Mouse (Mus musculus): Measurements from ENCODE around the gene Nfam1. TPM values are rescaled to one million over a fixed set of nuclear protein-coding genes. Genes with fewer than 3 reads are reported as not detected.

Gene Nfam1
- total and polyA plus RNA-seq, 3 experiments = 7.4 to 10.5 TPM; not detected in 1

- peak; percentile 57 for TF ChIP-seq NELFE (IDR thresholded peaks at IDR 0.05; ENCODE audit: low read depth, low read length)
- TF ChIP-seq MAFK (IDR thresholded peaks at IDR 0.05; ENCODE audit: borderline replicate concordance, low read depth, low read length) = no peak
- TF ChIP-seq EP300 (IDR thresholded peaks at IDR 0.05; ENCODE audit: low read depth in 1 of 2, low read length in 2 of 2) = peak; percentile 71 to 82
Measured at GRCm38 (mm10) chr15:83032981-83033541, at the start of gene Nfam1 (continued).

- no peak overlapping the region for H3K27ac ChIP-seq (ENCODE audit: control insufficient read depth, low read depth, low read length)
- H3K9me3 ChIP-seq (replicated peaks; ENCODE audit: insufficient read depth, low read length) = no peaks in the 10 kb centered on the region
- peaks cover 2 to 3% of the 10 kb centered on the region in 2 experiments; a peak in 2 of 4 replicates for H3K4me1 ChIP-seq (ENCODE audit: control insufficient read depth in 1 of 2, insufficient read depth in 2 of 2, low read length in 2 of 2)
- TF ChIP-seq EP300 (IDR thresholded peaks at IDR 0.05; ENCODE audit: low read depth in 1 of 2, low read length in 2 of 2) (peak in 1 of 2 experiments; percentile 16; a peak in 1 of 4 replicates), MXI1 (IDR thresholded peaks at IDR 0.05; ENCODE audit: low read depth, low read length) (no peak), RCOR1 (IDR thresholded peaks at IDR 0.05; ENCODE audit: low read depth, low read length) (peak; percentile 50; the same call in 1 of the 2 replicates), GATA1 (IDR thresholded peaks at IDR 0.05; ENCODE audit: low read depth, low read length) (no peak)
- 0 out of 4 replicates have a peak, but pooled peaks cover 0 to 2% of the 10 kb centered on the region in 2 experiments for H3K36me3 ChIP-seq (ENCODE audit: control insufficient read depth in 1 of 2, insufficient read depth in 2 of 2, low read length in 2 of 2)
- H3K79me2 ChIP-seq (ENCODE audit: control insufficient read depth, insufficient read depth, low read length, poor library complexity) = no peaks in the 10 kb centered on the region
- no peak for DNase-seq (ENCODE audit: low read depth, low spot score)
- peaks cover 4 to 9% of the 10 kb centered on the region in 2 experiments; a peak in 3 of 4 replicates for H3K27me3 ChIP-seq (ENCODE audit: control insufficient read depth in 1 of 2, insufficient read depth in 2 of 2, low read length in 2 of 2)
- H3K4me3 ChIP-seq (ENCODE audit: control insufficient read depth in 1 of 2, insufficient read depth in 1 of 2, low read depth in 2 of 2, low read length in 2 of 2) = no peak overlapping the region
- no peak overlapping the region for H3K9ac ChIP-seq (ENCODE audit: control insufficient read depth, low read depth, low read length, poor library complexity, severe bottlenecking)
Measured at GRCm38 (mm10) chr15:83075607-83076525, 42.8 kb upstream of the Nfam1 start.

GRCm38 (mm10) chr15:83074179-83074578 lies 41.1 kb upstream of the Nfam1 start:
- TF ChIP-seq MAZ (IDR thresholded peaks at IDR 0.05; ENCODE audit: low read depth, low read length) (no peak), RAD21 (IDR thresholded peaks at IDR 0.05; ENCODE audit: low read depth, low read length) (no peak), UBTF (IDR thresholded peaks at IDR 0.05; ENCODE audit: borderline replicate concordance, insufficient read depth, low read depth, low read length) (no peak), GABPA (IDR thresholded peaks at IDR 0.05; ENCODE audit: low read depth, low read length) (no peak), MXI1 (IDR thresholded peaks at IDR 0.05; ENCODE audit: low read depth, low read length) (no peak), MEF2A (IDR thresholded peaks at IDR 0.05; ENCODE audit: extremely low read depth, insufficient replicate concordance, low read depth, low read length, poor library complexity, severe bottlenecking) (no peak), MYB (IDR thresholded peaks at IDR 0.05; ENCODE audit: low read depth, low read length) (no peak), TBP (IDR thresholded peaks at IDR 0.05; ENCODE audit: low read depth, low read length) (no peak), POLR2A (IDR thresholded peaks at IDR 0.05; ENCODE audit: control insufficient read depth in 1 of 2, insufficient read depth in 1 of 2, low read depth in 1 of 2, low read length in 2 of 2, poor library complexity in 1 of 2) (no peak), ETS1 (IDR thresholded peaks at IDR 0.05; ENCODE audit: low read depth, low read length) (no peak), MAX (IDR thresholded peaks at IDR 0.05; ENCODE audit: low read length) (no peak), ZKSCAN1 (IDR thresholded peaks at IDR 0.05; ENCODE audit: low read depth, low read length) (no peak), E2F4 (IDR thresholded peaks at IDR 0.05; ENCODE audit: borderline replicate concordance, low read depth, low read length) (no peak), JUND (IDR thresholded peaks at IDR 0.05; ENCODE audit: low read depth, low read length) (no peak), ZNF384 (IDR thresholded peaks at IDR 0.05; ENCODE audit: low read depth, low read length) (no peak), USF2 (IDR thresholded peaks at IDR 0.05; ENCODE audit: borderline replicate concordance in 1 of 2, insufficient read depth in 1 of 2, low read depth in 1 of 2, low read length in 2 of 2) (no peak), ELF1 (IDR thresholded peaks at IDR 0.05; ENCODE audit: low read depth, low read length) (no peak), HCFC1 (IDR thresholded peaks at IDR 0.05; ENCODE audit: low read depth, low read length) (no peak), CHD2 (IDR thresholded peaks at IDR 0.05; ENCODE audit: low read length) (no peak)

More at GRCm38 (mm10) chr15:83074179-83074578, 41.1 kb upstream of the Nfam1 start:
- no peak for DNase-seq (ENCODE audit: low read depth, low spot score)
- H3K27me3 ChIP-seq (ENCODE audit: control insufficient read depth in 1 of 2, insufficient read depth in 2 of 2, low read length in 2 of 2) = peaks cover 4 to 9% of the 10 kb centered on the region in 2 experiments; a peak in 3 of 4 replicates
- no peaks in the 10 kb centered on the region for H3K9me3 ChIP-seq (replicated peaks; ENCODE audit: insufficient read depth, low read length)
- H3K79me2 ChIP-seq (ENCODE audit: control insufficient read depth, insufficient read depth, low read length, poor library complexity) = no peaks in the 10 kb centered on the region
- H3K4me1 ChIP-seq (ENCODE audit: control insufficient read depth in 1 of 2, insufficient read depth in 2 of 2, low read length in 2 of 2) = no peaks in the 10 kb centered on the region; a peak in 1 of 4 replicates
- no peak overlapping the region for H3K4me3 ChIP-seq (ENCODE audit: control insufficient read depth in 1 of 2, insufficient read depth in 1 of 2, low read depth in 2 of 2, low read length in 2 of 2)
- no peak overlapping the region for H3K27ac ChIP-seq (ENCODE audit: control insufficient read depth, low read depth, low read length)
- H3K9ac ChIP-seq (ENCODE audit: control insufficient read depth, low read depth, low read length, poor library complexity, severe bottlenecking) = no peak overlapping the region
- H3K36me3 ChIP-seq (ENCODE audit: control insufficient read depth in 1 of 2, insufficient read depth in 2 of 2, low read length in 2 of 2) = no peaks in the 10 kb centered on the region
